Mouse (Mus musculus) liver, embryonic 13.5 days (tissue): ENCODE data around the gene Fgfr2. TPM values are rescaled to one million over a fixed set of nuclear protein-coding genes. Genes with fewer than 3 reads are reported as not detected.

ENCODE experiments used
- ATAC-seq: fragments of 200-750 bp; cut with Nextera tagmentation; 2 replicates; pipeline ENCODE4 v1.8.0; 2017; ENCODE audit warnings: low read depth, mild to moderate bottlenecking, moderate number of reproducible peaks, moderate library complexity
- DNase-seq: peaks from one replicate; pipeline ENCODE4 v3.0.0; 2022
- H3K27ac ChIP-seq: fragments of 300-500 bp; sonication (generic); 2 replicates; pipeline ENCODE4 v1.5.1; 2015; ENCODE audit warnings: moderate library complexity, mild to moderate bottlenecking, inconsistent platforms
- H3K27me3 ChIP-seq: fragments of 300-500 bp; sonication (generic); 2 replicates; pipeline ENCODE4 v1.6.1; 2015; ENCODE audit warnings: mild to moderate bottlenecking, inconsistent platforms
- H3K36me3 ChIP-seq: fragments of 300-500 bp; sonication (generic); 2 replicates; pipeline ENCODE4 v1.6.1; 2015; ENCODE audit warnings: mild to moderate bottlenecking, inconsistent platforms
- H3K4me1 ChIP-seq: fragments of 300-500 bp; sonication (generic); replicated peaks from 2 replicates; pipeline ENCODE4 v1.6.1; 2015; ENCODE audit warnings: inconsistent platforms
- H3K4me2 ChIP-seq: fragments of 300-500 bp; sonication (generic); 2 replicates; pipeline ENCODE4 v1.6.1; 2015; ENCODE audit warnings: inconsistent platforms, mild to moderate bottlenecking, moderate library complexity
- H3K4me3 ChIP-seq: fragments of 300-500 bp; sonication (generic); replicated peaks from 2 replicates; pipeline ENCODE4 v1.5.1; 2015; ENCODE audit warnings: mild to moderate bottlenecking, inconsistent platforms
- H3K9ac ChIP-seq: fragments of 300-500 bp; sonication (generic); 2 replicates; pipeline ENCODE4 v1.6.1; 2015; ENCODE audit warnings: mild to moderate bottlenecking, inconsistent platforms
- H3K9me3 ChIP-seq: fragments of 300-500 bp; sonication (generic); replicated peaks from 2 replicates; pipeline ENCODE4 v1.6.1; 2016; ENCODE audit warnings: inconsistent platforms
- WGBS: fragments of 180-500 bp; shearing (Covaris S2); methylation state at CpG from one replicate; pipeline ENCODE4 v1.1.7; 2015; ENCODE audit not compliant: insufficient replicate concordance; 5-methylcytosine and 5-hydroxymethylcytosine counted together
- polyA plus RNA-seq: library from polyadenylated mRNA; unstranded; fragments of >200 nt; fragmentation: Nextera tagmentation; extraction: Ambion mirVana; gene quantifications from 2 replicates; pipeline ENCODE4 v1.2.1, GENCODE M21; 2015

Fgfr2 gene
- polyA plus RNA-seq, 1 experiment from 2014 or later, result 8.9 TPM

GRCm38 (mm10) chr7:132336781-132337180 lies 786.4 kb downstream of the Fgfr2 start:
- Histone ChIP-seq H3K4me2 (no peak overlapping the region), H3K36me3 (no peaks in the 10 kb centered on the region), H3K27ac (no peak overlapping the region), H3K27me3 (no peaks in the 10 kb centered on the region), H3K4me3 (no peak overlapping the region), H3K4me1 (peaks cover 28% of the 10 kb centered on the region), H3K9ac (no peak overlapping the region), H3K9me3 (no peaks in the 10 kb centered on the region)
- 34% methylated on average over 3 of the region's 3 CpGs for WGBS
- DNase-seq, result no peak
- ATAC-seq, result no peak; the same call in 1 of the 2 replicates

DNA sequence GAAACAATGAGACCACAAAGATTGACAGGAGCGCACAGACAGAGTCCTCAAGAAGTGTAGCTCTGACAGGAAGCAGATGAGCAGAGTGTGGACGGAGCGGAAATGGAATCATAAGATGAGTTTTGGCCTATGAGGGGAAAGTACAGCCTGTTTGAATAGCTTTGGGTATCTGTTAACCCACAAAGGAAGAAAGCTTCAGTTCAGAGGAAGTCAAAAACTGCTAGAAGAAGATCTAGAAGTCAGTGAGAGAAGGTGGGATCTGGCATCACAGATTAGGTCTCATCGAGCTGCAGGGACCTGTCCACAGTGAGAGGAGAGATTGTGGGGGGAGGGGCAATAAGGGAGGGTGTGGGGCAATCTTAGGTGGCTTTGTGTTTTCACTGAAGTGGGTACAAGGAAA lies 787.8 kb downstream of the Fgfr2 start:
- H3K4me1 ChIP-seq, result peaks cover 28% of the 10 kb centered on the region
- H3K9ac ChIP-seq, result no peak overlapping the region
- H3K27ac ChIP-seq, result no peak overlapping the region
- H3K4me2 ChIP-seq, result no peak overlapping the region
- 32% methylated on average over 4 of the region's 4 CpGs for WGBS
- 0 out of 2 replicates have a peak, but pooled peaks have one; percentile 18 for ATAC-seq
- no peaks in the 10 kb centered on the region for H3K27me3 ChIP-seq
- no peaks in the 10 kb centered on the region for H3K9me3 ChIP-seq
- H3K36me3 ChIP-seq, result no peaks in the 10 kb centered on the region
- H3K4me3 ChIP-seq, result no peak overlapping the region
- no peak for DNase-seq

- H3K4me2 ChIP-seq, result no peak overlapping the region
- H3K9ac ChIP-seq, result no peak overlapping the region
- 38% methylated on average over 1 of the region's 1 CpGs for WGBS
- H3K4me3 ChIP-seq, result no peak overlapping the region
- H3K36me3 ChIP-seq, result no peaks in the 10 kb centered on the region
- DNase-seq (no peak), ATAC-seq (no peak)
- H3K4me1 ChIP-seq, result peaks cover 18% of the 10 kb centered on the region
- no peak overlapping the region for H3K27ac ChIP-seq
- H3K27me3 ChIP-seq, result no peaks in the 10 kb centered on the region
- no peaks in the 10 kb centered on the region for H3K9me3 ChIP-seq
These were observed 790.1 kb downstream of the Fgfr2 start for GRCm38 (mm10) chr7:132333078-132333477.

DNA sequence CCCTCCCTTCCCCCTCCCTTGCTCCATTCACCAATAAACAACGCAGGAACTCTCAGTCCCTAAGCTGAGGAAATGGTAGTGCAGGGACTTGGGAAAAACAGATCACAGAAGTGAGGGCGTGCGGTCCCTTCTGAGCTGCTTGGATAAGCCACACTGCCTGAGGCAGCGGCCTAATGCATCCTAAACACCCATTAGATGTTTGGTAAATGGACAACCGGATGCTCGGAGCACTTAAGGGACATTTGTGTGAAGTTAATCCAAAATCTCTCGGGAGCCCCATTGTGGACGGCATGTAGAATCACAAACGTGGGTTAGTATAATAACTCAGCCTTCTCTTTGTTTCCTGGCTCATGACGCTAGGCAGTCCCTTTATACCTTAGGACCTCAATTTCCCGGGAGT lies 791.0 kb downstream of the Fgfr2 start:
- H3K27ac ChIP-seq, result no peak overlapping the region
- H3K36me3 ChIP-seq, result no peaks in the 10 kb centered on the region
- peaks cover 17% of the 10 kb centered on the region for H3K4me1 ChIP-seq
- no peak for DNase-seq
- no peak overlapping the region for H3K4me2 ChIP-seq
- ATAC-seq, result no peak
- no peak overlapping the region for H3K9ac ChIP-seq
- no peaks in the 10 kb centered on the region for H3K27me3 ChIP-seq
- no peak overlapping the region for H3K4me3 ChIP-seq
- WGBS, result 69% methylated on average over 11 of the region's 11 CpGs
- H3K9me3 ChIP-seq, result no peaks in the 10 kb centered on the region

- Histone ChIP-seq H3K9ac (no peak overlapping the region), H3K36me3 (no peaks in the 10 kb centered on the region), H3K27me3 (no peaks in the 10 kb centered on the region), H3K4me3 (no peak overlapping the region), H3K4me1 (peaks cover 15% of the 10 kb centered on the region), H3K4me2 (no peak overlapping the region), H3K9me3 (no peaks in the 10 kb centered on the region), H3K27ac (no peak overlapping the region)
- ATAC-seq (no peak), DNase-seq (no peak)
- 22% methylated on average over 1 of the region's 1 CpGs for WGBS
These were observed 793.0 kb downstream of the Fgfr2 start for GRCm38 (mm10) chr7:132330179-132330578.

DNA sequence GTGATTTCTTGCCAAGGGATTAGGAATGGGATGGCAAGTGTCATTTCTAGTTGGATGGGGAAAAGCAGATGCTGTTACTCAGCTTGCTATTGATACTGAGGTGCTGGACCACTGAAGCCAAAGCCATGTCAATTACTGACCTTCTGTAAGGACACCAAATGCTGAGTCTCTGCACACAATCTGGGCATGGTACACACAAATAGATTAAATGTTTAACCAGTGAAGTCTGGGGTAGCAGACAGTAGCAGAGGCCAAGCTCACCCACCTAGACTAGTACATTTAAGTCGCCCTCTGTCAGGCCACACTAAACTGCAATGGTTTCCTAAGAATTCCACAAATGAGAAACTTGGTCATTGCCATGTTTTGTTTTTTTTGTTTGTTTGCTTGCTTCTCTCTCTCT lies 794.5 kb downstream of the Fgfr2 start:
- DNase-seq (no peak), ATAC-seq (no peak)
- Histone ChIP-seq H3K36me3 (no peaks in the 10 kb centered on the region), H3K9me3 (no peaks in the 10 kb centered on the region), H3K4me3 (no peak overlapping the region), H3K27ac (no peak overlapping the region), H3K9ac (no peak overlapping the region), H3K27me3 (no peaks in the 10 kb centered on the region), H3K4me1 (peaks cover 15% of the 10 kb centered on the region), H3K4me2 (no peak overlapping the region)
- WGBS, result 70% methylated on average over 1 of the region's 1 CpGs

GRCm38 (mm10) chr7:132325549-132326331 lies 797.4 kb downstream of the Fgfr2 start:
- DNase-seq, result no peak
- no peak overlapping the region for H3K9ac ChIP-seq
- H3K27me3 ChIP-seq, result no peaks in the 10 kb centered on the region
- no peak overlapping the region for H3K4me3 ChIP-seq
- no peak for ATAC-seq
- no peaks in the 10 kb centered on the region for H3K36me3 ChIP-seq
- no peaks in the 10 kb centered on the region for H3K9me3 ChIP-seq
- H3K27ac ChIP-seq, result no peak overlapping the region; the same call in 1 of the 2 replicates
- H3K4me2 ChIP-seq, result no peak overlapping the region
- 36% methylated on average over 5 of the region's 5 CpGs for WGBS
- H3K4me1 ChIP-seq, result peaks cover 8% of the 10 kb centered on the region; the same call in 1 of the 2 replicates

DNA sequence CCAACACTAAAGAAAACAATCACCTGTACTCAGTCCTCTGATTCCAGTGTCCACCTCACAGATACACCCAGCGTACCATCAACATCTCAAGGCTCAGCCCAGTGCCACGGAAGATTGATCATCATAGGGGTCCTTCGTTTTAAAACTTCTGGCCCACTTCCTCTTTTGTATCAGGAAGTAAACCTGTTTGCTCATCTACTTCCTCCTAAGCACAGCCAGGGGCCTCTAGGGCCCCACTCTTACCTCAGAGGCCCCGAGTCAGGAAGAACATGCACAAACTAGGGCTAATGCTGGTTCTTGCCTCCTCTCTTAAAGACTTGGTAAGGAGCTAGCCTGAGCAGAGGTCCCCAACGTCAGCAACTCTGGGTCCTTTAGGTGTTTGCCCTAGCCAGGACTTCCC lies 799.7 kb downstream of the Fgfr2 start:
- no peak for ATAC-seq
- H3K4me2 ChIP-seq, result no peak overlapping the region
- H3K9ac ChIP-seq, result no peak overlapping the region
- WGBS, result 24% methylated on average over 5 of the region's 5 CpGs
- H3K27me3 ChIP-seq, result 0 out of 2 replicates have a peak, but pooled peaks cover under 1% of the 10 kb centered on the region
- no peak overlapping the region for H3K4me3 ChIP-seq
- no peaks in the 10 kb centered on the region for H3K36me3 ChIP-seq
- H3K9me3 ChIP-seq, result no peaks in the 10 kb centered on the region
- no peak overlapping the region for H3K27ac ChIP-seq
- H3K4me1 ChIP-seq, result peaks cover 8% of the 10 kb centered on the region; the same call in 1 of the 2 replicates
- no peak for DNase-seq

DNA sequence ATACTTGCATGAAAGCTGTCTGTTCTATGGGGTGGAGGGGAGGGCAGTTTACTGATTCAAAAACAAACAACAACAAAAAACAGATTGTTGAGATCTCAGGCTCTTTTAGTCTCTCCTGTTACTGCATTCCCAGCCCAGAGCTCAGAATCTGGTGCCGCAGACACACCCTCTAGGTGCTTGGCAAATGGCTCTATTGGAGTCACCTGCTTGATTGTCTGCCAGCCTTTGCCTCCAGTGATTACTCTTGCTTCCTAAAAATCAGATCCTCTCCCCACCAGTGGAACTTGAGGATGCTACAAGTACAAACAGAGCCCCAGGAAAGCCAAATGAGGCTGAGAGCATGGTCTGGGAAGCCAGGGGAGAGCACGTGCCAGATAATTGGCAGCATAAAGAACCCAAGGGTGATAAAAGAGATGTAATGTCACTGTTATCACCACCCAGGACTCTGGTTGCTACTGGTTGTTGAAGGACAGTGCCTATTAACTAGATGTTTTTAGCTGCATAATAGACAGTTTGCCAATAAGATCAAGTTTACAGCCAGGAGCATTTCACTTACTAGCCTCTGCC lies 801.7 kb downstream of the Fgfr2 start:
- ATAC-seq (no peak), DNase-seq (no peak)
- WGBS, result 63% methylated on average over 2 of the region's 2 CpGs
- no peak overlapping the region for H3K27ac ChIP-seq
- peaks cover 20% of the 10 kb centered on the region for H3K4me1 ChIP-seq
- no peaks in the 10 kb centered on the region for H3K36me3 ChIP-seq
- no peaks in the 10 kb centered on the region for H3K9me3 ChIP-seq
- H3K4me3 ChIP-seq, result no peak overlapping the region
- H3K27me3 ChIP-seq, result peaks cover 18% of the 10 kb centered on the region
- H3K9ac ChIP-seq, result no peak overlapping the region
- H3K4me2 ChIP-seq, result no peak overlapping the region

DNA sequence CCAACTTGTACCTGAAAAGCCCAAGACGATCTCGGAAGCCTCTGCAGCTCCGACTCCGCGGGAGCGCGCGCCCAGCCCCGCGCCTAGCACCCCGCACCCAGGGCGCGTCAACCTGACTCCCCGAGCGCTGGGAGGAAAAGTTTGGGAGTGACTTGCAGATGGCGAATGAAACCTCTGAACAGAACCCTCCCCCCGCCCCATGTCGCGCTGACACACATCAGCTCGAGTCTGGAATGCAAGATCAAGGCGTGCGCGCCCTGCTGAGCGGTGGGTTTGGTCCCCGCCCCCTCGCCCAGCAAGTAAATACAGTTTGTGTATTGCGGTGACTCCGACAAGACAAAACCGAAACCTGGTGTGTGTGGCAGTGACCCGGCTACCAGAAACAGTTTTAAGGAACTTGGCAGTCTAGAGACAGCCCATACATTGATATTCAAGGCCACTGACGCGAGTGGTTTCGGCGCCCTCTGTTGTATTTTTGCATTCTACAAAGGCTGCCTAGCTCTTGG lies 806.1 kb downstream of the Fgfr2 start, which contains the start of gene Chst15:
Chst15 (minus strand) TSS at position 193 of the 506 bp plus-strand sequence.
- Histone ChIP-seq H3K27ac (peak within 1 kb of the TSS; percentile 62), H3K36me3 (no peaks in the 10 kb centered on the region), H3K4me1 (peaks cover 41% of the 10 kb centered on the region), H3K9me3 (no peaks in the 10 kb centered on the region), H3K9ac (peak within 1 kb of the TSS; percentile 72), H3K4me2 (peak within 1 kb of the TSS; percentile 87), H3K27me3 (peaks cover 44% of the 10 kb centered on the region), H3K4me3 (peak within 1 kb of the TSS; percentile 65)
- DNase-seq, result peak; percentile 24
- ATAC-seq, result peak; percentile 45
- under 1% methylated on average over 34 of the region's 34 CpGs for WGBS

DNA sequence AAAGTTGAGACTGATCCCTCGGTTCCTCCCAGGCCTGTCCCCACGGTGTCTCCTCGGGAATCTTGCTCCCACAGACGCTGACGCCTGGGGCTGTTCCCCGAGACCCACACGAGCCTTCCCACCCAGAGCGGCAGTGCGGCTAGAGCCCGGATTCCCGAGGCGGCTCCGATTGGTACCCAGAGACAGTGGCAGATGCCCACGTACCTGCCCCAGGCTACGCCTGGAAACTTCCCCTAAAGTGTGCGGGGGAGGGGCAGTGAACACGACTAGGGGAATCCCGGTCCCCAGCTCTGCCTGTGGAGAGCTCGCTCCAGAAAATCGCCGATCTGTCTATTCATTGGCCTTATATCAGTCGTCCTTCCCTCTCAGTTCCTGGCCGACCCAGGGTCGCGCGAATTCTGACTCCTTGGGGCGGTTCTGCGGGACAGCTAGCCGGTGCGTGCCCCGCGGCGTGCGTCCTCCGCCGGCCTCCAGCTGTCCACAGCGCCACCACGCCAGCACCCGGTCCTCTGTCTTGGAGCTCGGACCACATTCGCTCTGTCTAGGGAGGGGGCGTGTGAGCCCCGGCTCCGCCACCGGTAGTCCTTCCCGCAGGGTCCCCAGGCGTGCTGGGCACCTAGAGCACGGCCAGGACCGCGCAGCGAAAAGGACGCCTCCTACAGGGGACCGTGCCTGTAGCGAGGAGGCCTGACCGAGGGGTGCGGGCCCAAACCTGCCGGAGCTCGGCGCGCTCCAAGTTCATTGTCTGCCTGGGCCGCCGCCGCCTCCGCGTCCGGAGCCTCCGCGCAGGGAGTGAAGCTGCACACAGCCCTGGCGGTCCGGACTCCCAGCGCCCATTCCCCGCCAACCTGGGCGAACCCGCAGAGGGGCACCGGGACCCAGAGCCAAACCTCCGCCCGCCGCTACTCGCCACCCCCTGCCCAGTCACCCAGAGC lies 806.8 kb downstream of the Fgfr2 start:
- WGBS, result under 1% methylated on average over 73 of the region's 79 CpGs
- Histone ChIP-seq H3K9me3 (no peaks in the 10 kb centered on the region), H3K9ac (peak overlapping the region; percentile 72), H3K27me3 (peaks cover 44% of the 10 kb centered on the region), H3K4me3 (peak overlapping the region; percentile 65), H3K36me3 (no peaks in the 10 kb centered on the region), H3K27ac (peak overlapping the region; percentile 62), H3K4me2 (peak overlapping the region; percentile 87), H3K4me1 (peaks cover 44% of the 10 kb centered on the region)
- ATAC-seq (peak; percentile 56), DNase-seq (peak; percentile 18)
